ENCODE assay signal across 29 mouse cellular contexts in genomic region chr6:55704759-55705104, GRCm38 (mm10). TPM values are rescaled to one million over a fixed set of nuclear protein-coding genes. Genes with fewer than 3 reads are reported as not detected.
A peak's percentile ranks its signal among the peaks of the same experiment; 100 is the strongest.
DNase-seq lines count a peak whose midpoint lies in the region; ATAC-seq and TF ChIP-seq lines count a peak whose summit lies in the region.
"Had no signal": no experiment of that assay in that cellular context is flagged by ENCODE, and none has a peak within 500 bp of the region (broad histone marks: within the 10 kb centered on the region; RNA-seq: fewer than 3 reads in every experiment).

No protein-coding gene starts in this region.

- WGBS in forebrain, embryonic 12.5 days = 84% methylated on average over 1 of the region's 1 CpGs
- WGBS in forebrain, embryonic 10.5 days = 93% methylated on average over 1 of the region's 1 CpGs
- 74% methylated on average over 1 of the region's 1 CpGs for WGBS in forebrain, embryonic 15.5 days
- WGBS in forebrain, postnatal 0 days = 79% methylated on average over 1 of the region's 1 CpGs
- 87% methylated on average over 1 of the region's 1 CpGs for WGBS in hindbrain, embryonic 14.5 days
- 94% methylated on average over 1 of the region's 1 CpGs for WGBS in hindbrain, embryonic 11.5 days
- WGBS in neural tube, embryonic 13.5 days = 81% methylated on average over 1 of the region's 1 CpGs

- TF ChIP-seq CTCF in forebrain, postnatal 0 days (IDR thresholded peaks at IDR 0.05; ENCODE audit: low read depth) = no peak

- no peaks in the 10 kb centered on the region for H3K36me3 ChIP-seq in forebrain, embryonic 12.5 days (replicated peaks)
- H3K36me3 ChIP-seq in forebrain, embryonic 10.5 days (replicated peaks) = no peaks in the 10 kb centered on the region
- H3K36me3 ChIP-seq in forebrain, embryonic 15.5 days = no peaks in the 10 kb centered on the region
- H3K36me3 ChIP-seq in forebrain, postnatal 0 days (ENCODE audit: insufficient read depth) = no peaks in the 10 kb centered on the region
- H3K36me3 ChIP-seq in hindbrain, embryonic 14.5 days (replicated peaks; ENCODE audit: control insufficient read depth, insufficient read depth) = no peaks in the 10 kb centered on the region
- no peaks in the 10 kb centered on the region for H3K36me3 ChIP-seq in hindbrain, embryonic 11.5 days (ENCODE audit: control insufficient read depth, insufficient read depth, low read length)
- H3K36me3 ChIP-seq in neural tube, embryonic 13.5 days = no peaks in the 10 kb centered on the region
- H3K36me3 ChIP-seq: heart, embryonic 10.5 days; heart, embryonic 13.5 days had no signal

- no peaks in the 10 kb centered on the region for H3K9me3 ChIP-seq in forebrain, embryonic 12.5 days
- no peaks in the 10 kb centered on the region for H3K9me3 ChIP-seq in forebrain, embryonic 10.5 days
- H3K9me3 ChIP-seq in forebrain, embryonic 15.5 days = no peaks in the 10 kb centered on the region
- no peaks in the 10 kb centered on the region for H3K9me3 ChIP-seq in forebrain, postnatal 0 days (ENCODE audit: low read length)
- no peaks in the 10 kb centered on the region for H3K9me3 ChIP-seq in hindbrain, embryonic 14.5 days (ENCODE audit: control insufficient read depth, low read length)
- H3K9me3 ChIP-seq in hindbrain, embryonic 11.5 days (ENCODE audit: control insufficient read depth, low read length) = no peaks in the 10 kb centered on the region
- no peaks in the 10 kb centered on the region for H3K9me3 ChIP-seq in neural tube, embryonic 13.5 days
- H3K9me3 ChIP-seq: heart, embryonic 10.5 days; heart, embryonic 13.5 days had no signal

- no peak overlapping the region for H3K9ac ChIP-seq in forebrain, embryonic 12.5 days
- H3K9ac ChIP-seq in forebrain, embryonic 15.5 days (replicated peaks) = no peak overlapping the region
- no peak overlapping the region for H3K9ac ChIP-seq in forebrain, postnatal 0 days
- no peak overlapping the region for H3K9ac ChIP-seq in hindbrain, embryonic 14.5 days
- no peak overlapping the region for H3K9ac ChIP-seq in hindbrain, embryonic 11.5 days (ENCODE audit: low read depth, low read length)
- no peak overlapping the region for H3K9ac ChIP-seq in neural tube, embryonic 13.5 days
- H3K9ac ChIP-seq: heart, embryonic 13.5 days had no signal

- H3K4me2 ChIP-seq in forebrain, embryonic 12.5 days = no peak overlapping the region
- H3K4me2 ChIP-seq in forebrain, embryonic 15.5 days (replicated peaks) = no peak overlapping the region
- H3K4me2 ChIP-seq in forebrain, postnatal 0 days (ENCODE audit: low read depth) = no peak overlapping the region
- H3K4me2 ChIP-seq in hindbrain, embryonic 14.5 days (replicated peaks) = no peak overlapping the region
- no peak overlapping the region for H3K4me2 ChIP-seq in hindbrain, embryonic 11.5 days (replicated peaks; ENCODE audit: low read depth, low read length)
- H3K4me2 ChIP-seq in neural tube, embryonic 13.5 days = 0 out of 2 replicates have a peak overlapping the region, but pooled peaks have one; percentile 4
- H3K4me2 ChIP-seq: heart, embryonic 13.5 days had no signal

- H3K4me1 ChIP-seq in forebrain, embryonic 12.5 days = no peaks in the 10 kb centered on the region; the same call in 1 of the 2 replicates
- H3K4me1 ChIP-seq in forebrain, embryonic 10.5 days = peaks cover 30% of the 10 kb centered on the region
- peaks cover 16% of the 10 kb centered on the region for H3K4me1 ChIP-seq in forebrain, embryonic 15.5 days
- no peaks in the 10 kb centered on the region for H3K4me1 ChIP-seq in forebrain, postnatal 0 days (ENCODE audit: insufficient read depth)
- peaks cover 12% of the 10 kb centered on the region for H3K4me1 ChIP-seq in hindbrain, embryonic 14.5 days (replicated peaks; ENCODE audit: control insufficient read depth, insufficient read depth, low read length)
- H3K4me1 ChIP-seq in hindbrain, embryonic 11.5 days (replicated peaks; ENCODE audit: control insufficient read depth, insufficient read depth, low read length) = no peaks in the 10 kb centered on the region
- H3K4me1 ChIP-seq in neural tube, embryonic 13.5 days (replicated peaks) = peaks cover 15% of the 10 kb centered on the region; the same call in 1 of the 2 replicates
- H3K4me1 ChIP-seq: heart, embryonic 10.5 days; heart, embryonic 13.5 days had no signal

- 0 out of 2 replicates have a peak overlapping the region, but pooled peaks have one; percentile 19 for H3K27ac ChIP-seq in forebrain, embryonic 12.5 days
- no peak overlapping the region for H3K27ac ChIP-seq in forebrain, embryonic 10.5 days
- peak overlapping the region; percentile 45 for H3K27ac ChIP-seq in forebrain, embryonic 15.5 days (replicated peaks)
- no peak overlapping the region for H3K27ac ChIP-seq in forebrain, postnatal 0 days (ENCODE audit: low read depth, low read length)
- peak overlapping the region; percentile 78 for H3K27ac ChIP-seq in hindbrain, embryonic 14.5 days
- H3K27ac ChIP-seq in hindbrain, embryonic 11.5 days (ENCODE audit: low read depth, low read length) = no peak overlapping the region
- H3K27ac ChIP-seq in neural tube, embryonic 13.5 days (replicated peaks) = peak overlapping the region; percentile 84
- H3K27ac ChIP-seq: heart, adult 2 months; heart, embryonic 10.5 days; heart, embryonic 13.5 days had no signal

- ATAC-seq in forebrain, embryonic 12.5 days (ENCODE audit: low FRiP score) = no peak
- 0 out of 2 replicates have a peak, but pooled peaks have one; percentile 17 for ATAC-seq in forebrain, embryonic 15.5 days (replicated peaks)
- no peak for ATAC-seq in forebrain, postnatal 0 days
- no peak for ATAC-seq in hindbrain, embryonic 14.5 days (ENCODE audit: low FRiP score)
- no peak for ATAC-seq in hindbrain, embryonic 11.5 days (ENCODE audit: low FRiP score)
- ATAC-seq in neural tube, embryonic 13.5 days (ENCODE audit: low read depth) = peak; percentile 52; the same call in 1 of the 2 replicates
- ATAC-seq: activated CD4-positive, CD25-positive, alpha-beta regulatory T cell, adult 4 months; inflammation-experienced regulatory T-cells, adult 6 months; intestine, embryonic 16.5 days had no signal

- H3K27me3 ChIP-seq in forebrain, embryonic 12.5 days = no peaks in the 10 kb centered on the region
- H3K27me3 ChIP-seq in forebrain, embryonic 10.5 days (ENCODE audit: poor library complexity, severe bottlenecking) = no peaks in the 10 kb centered on the region
- no peaks in the 10 kb centered on the region for H3K27me3 ChIP-seq in forebrain, embryonic 15.5 days
- no peaks in the 10 kb centered on the region for H3K27me3 ChIP-seq in forebrain, postnatal 0 days (ENCODE audit: insufficient read depth, low read length)
- no peaks in the 10 kb centered on the region for H3K27me3 ChIP-seq in hindbrain, embryonic 14.5 days (ENCODE audit: control insufficient read depth, insufficient read depth, low read length)
- no peaks in the 10 kb centered on the region for H3K27me3 ChIP-seq in hindbrain, embryonic 11.5 days (ENCODE audit: control insufficient read depth, insufficient read depth, low read length)
- no peaks in the 10 kb centered on the region for H3K27me3 ChIP-seq in neural tube, embryonic 13.5 days
- H3K27me3 ChIP-seq: heart, embryonic 13.5 days had no signal

- H3K4me3 ChIP-seq in forebrain, embryonic 12.5 days (replicated peaks) = no peak overlapping the region
- H3K4me3 ChIP-seq in forebrain, embryonic 10.5 days = no peak overlapping the region
- H3K4me3 ChIP-seq in forebrain, embryonic 15.5 days = no peak overlapping the region
- no peak overlapping the region for H3K4me3 ChIP-seq in forebrain, postnatal 0 days (ENCODE audit: low read depth, low read length)
- no peak overlapping the region for H3K4me3 ChIP-seq in hindbrain, embryonic 14.5 days (replicated peaks; ENCODE audit: low read length)
- no peak overlapping the region for H3K4me3 ChIP-seq in hindbrain, embryonic 11.5 days (ENCODE audit: low read depth, low read length)
- no peak overlapping the region for H3K4me3 ChIP-seq in neural tube, embryonic 13.5 days
- H3K4me3 ChIP-seq: heart, adult 2 months; heart, embryonic 10.5 days; heart, embryonic 13.5 days had no signal

- no peak for DNase-seq in forebrain, embryonic 10.5 days (ENCODE audit: extremely low spot score, low spot score)
- DNase-seq in forebrain, postnatal 0 days = no peak
- DNase-seq in hindbrain, embryonic 14.5 days (ENCODE audit: low spot score) = no peak
- no peak for DNase-seq in hindbrain, embryonic 11.5 days (ENCODE audit: low spot score)
- no peak for DNase-seq in neural tube, embryonic 10.5 days (ENCODE audit: extremely low spot score, low spot score)
- DNase-seq: adrenal gland, adult 8-10 months; adrenal gland, postnatal 25 days; cerebellum, adult 11-12 months; cerebellum, adult 8-10 months; cerebellum, postnatal 10 days; gastrocnemius, postnatal 25 days; heart, adult 2 months; heart, postnatal 14 days; kidney, adult 18-20 months; kidney, adult 9 months had no signal

RNA-seq across cellular contexts. Expression of gene Neurod6, which starts 23.7 kb away (rescaled TPM):
- polyA plus RNA-seq in forebrain, embryonic 12.5 days (2016; fragmentation: Nextera tagmentation; extraction: Ambion mirVana) = 60.8 and 65.8 TPM in 2 replicates
- polyA plus RNA-seq in forebrain, embryonic 10.5 days (2016; fragmentation: Nextera tagmentation; extraction: Ambion mirVana) = 0.21 TPM in 1 of 2 replicates, not detected in the other
- polyA plus RNA-seq in forebrain, embryonic 15.5 days (2015; fragmentation: Nextera tagmentation; extraction: Ambion mirVana) = 467 and 475 TPM in 2 replicates
- total RNA-seq in forebrain, postnatal 0 days (2014; rRNA removed) = 189 and 251 TPM in 2 replicates
- 238 and 397 TPM in 2 replicates for polyA plus RNA-seq in forebrain, postnatal 0 days (2015; fragmentation: Nextera tagmentation; extraction: Ambion mirVana)
- 39.4 and 47.1 TPM in 2 replicates for polyA plus RNA-seq in hindbrain, embryonic 14.5 days (2014; fragmentation: Nextera tagmentation; extraction: Ambion mirVana)
- polyA plus RNA-seq in hindbrain, embryonic 11.5 days (2014; fragmentation: Nextera tagmentation; extraction: Ambion mirVana) = 0.36 and 0.86 TPM in 2 replicates
- polyA plus RNA-seq in neural tube, embryonic 13.5 days (2015; fragmentation: Nextera tagmentation; extraction: Ambion mirVana) = 107 and 114 TPM in 2 replicates
- total RNA-seq: adrenal gland, adult 8-10 months; adrenal gland, postnatal 25 days; ES-E14; gastrocnemius, adult 8-10 months; gastrocnemius, postnatal 25 days; heart, adult 2 months; heart, postnatal 14 days; hematopoietic stem cell, adult 5-6 weeks had no signal
- polyA plus RNA-seq: activated CD4-positive, CD25-positive, alpha-beta regulatory T cell, adult 4 months; embryonic facial prominence, embryonic 14.5 days; gonadal fat pad, adult 2 months; heart, adult 2 months; heart, embryonic 10.5 days; heart, embryonic 16.5 days; inflammation-experienced regulatory T-cells, adult 6 months; intestine, embryonic 16.5 days had no signal

Comparison
In these comparisons a context has a peak if more than half of its experiments do, and no peak if none do; other contexts are left out.
1. ATAC-seq: peak in forebrain, embryonic 15.5 days (single experiment) and neural tube, embryonic 13.5 days (single experiment); none in forebrain, embryonic 12.5 days (single experiment), forebrain, postnatal 0 days (single experiment), hindbrain, embryonic 14.5 days (single experiment) and hindbrain, embryonic 11.5 days (single experiment).
2. H3K27ac ChIP-seq: peak in forebrain, embryonic 12.5 days (single experiment), forebrain, embryonic 15.5 days (single experiment), hindbrain, embryonic 14.5 days (single experiment) and neural tube, embryonic 13.5 days (single experiment); none in forebrain, embryonic 10.5 days (single experiment), forebrain, postnatal 0 days (single experiment) and hindbrain, embryonic 11.5 days (single experiment).
3. RNA of gene Neurod6, which starts 23.7 kb away (polyA plus RNA-seq): 467 to 475 TPM in forebrain, embryonic 15.5 days, 238 to 397 TPM in forebrain, postnatal 0 days, 107 to 114 TPM in neural tube, embryonic 13.5 days, 60.8 to 65.8 TPM in forebrain, embryonic 12.5 days and 39.4 to 47.1 TPM in hindbrain, embryonic 14.5 days; 0.36 to 0.86 TPM in hindbrain, embryonic 11.5 days and 0.21 TPM in forebrain, embryonic 10.5 days; every median in the first group is over 10 times any median in the second.